Mouse (Mus musculus): ENCODE measurements around the gene Cox6b2. TPM values are rescaled to one million over a fixed set of nuclear protein-coding genes. Genes with fewer than 3 reads are reported as not detected.
A peak's percentile ranks its signal among the peaks of the same experiment; 100 is the strongest.

Gene Cox6b2
- polyA plus RNA-seq, 1 experiment from 2014 or later: 159 TPM

DNA sequence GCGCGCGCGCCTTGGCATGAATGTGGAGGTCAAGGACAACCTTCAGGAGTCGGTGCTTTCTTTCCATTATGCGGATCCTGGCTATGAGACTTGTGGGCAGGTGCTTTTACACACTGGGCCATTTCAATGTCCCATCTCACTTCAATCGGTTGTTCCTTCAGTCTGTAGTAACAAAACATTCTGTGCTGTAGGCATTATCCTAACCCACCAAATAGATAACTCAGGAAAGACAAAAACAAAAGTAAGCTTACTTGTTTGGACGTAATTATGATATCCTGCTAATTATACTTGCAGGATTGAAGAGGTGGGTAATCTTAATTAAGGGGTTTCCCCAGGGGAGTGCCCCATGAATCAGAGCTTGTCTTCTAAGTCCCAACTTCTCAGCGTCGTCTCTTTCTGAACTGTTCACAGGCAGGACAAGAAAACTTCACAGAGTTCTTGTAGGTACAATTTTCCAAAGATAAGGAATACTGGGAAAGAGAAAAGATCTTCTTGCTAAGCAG lies 13.8 kb downstream of the Cox6b2 start:
- Histone ChIP-seq H3K27me3 (replicated peaks) (no peaks in the 10 kb centered on the region), H3K36me3 (peaks cover 23% of the 10 kb centered on the region), H3K4me3 (peak overlapping the region; percentile 56), H3K9ac (peak overlapping the region; percentile 37; the same call in 1 of the 2 replicates), H3K9me3 (replicated peaks) (no peaks in the 10 kb centered on the region), H3K4me2 (peak overlapping the region; percentile 94), H3K27ac (peak overlapping the region; percentile 62), H3K4me1 (peaks cover 45% of the 10 kb centered on the region)
- WGBS (ENCODE audit: insufficient replicate concordance): 48% methylated on average over 10 of the region's 10 CpGs
- no peak for ATAC-seq

- Histone ChIP-seq H3K27me3 (replicated peaks) (0 out of 2 replicates have a peak, but pooled peaks cover 5% of the 10 kb centered on the region), H3K36me3 (no peaks in the 10 kb centered on the region), H3K9me3 (replicated peaks) (no peaks in the 10 kb centered on the region), H3K9ac (peak overlapping the region; percentile 46), H3K27ac (peak overlapping the region; percentile 36; the same call in 1 of the 2 replicates), H3K4me2 (peak overlapping the region; percentile 40), H3K4me1 (peaks cover 18% of the 10 kb centered on the region), H3K4me3 (no peak overlapping the region)
- peak; percentile 85 for ATAC-seq
- 29% methylated on average over 6 of the region's 6 CpGs for WGBS (ENCODE audit: insufficient replicate concordance)
Observed at GRCm38 (mm10) chr7:4732968-4733392, 19.9 kb downstream of the Cox6b2 start.

GRCm38 (mm10) chr7:4731090-4731489 lies 21.8 kb downstream of the Cox6b2 start:
- H3K36me3 ChIP-seq: no peaks in the 10 kb centered on the region

GRCm38 (mm10) chr7:4725169-4725568 lies 27.7 kb downstream of the Cox6b2 start, which contains the start of gene Tmem150b:
Gene Tmem150b (minus strand): TSS chr7:4725249.
- Histone ChIP-seq H3K9ac (no peak within 1 kb of the TSS), H3K36me3 (no peaks in the 10 kb centered on the region), H3K27ac (no peak within 1 kb of the TSS), H3K27me3 (replicated peaks) (0 out of 2 replicates have a peak, but pooled peaks cover 14% of the 10 kb centered on the region), H3K9me3 (replicated peaks) (no peaks in the 10 kb centered on the region), H3K4me2 (peak within 1 kb of the TSS; percentile 57), H3K4me1 (peaks cover 14% of the 10 kb centered on the region; the same call in 1 of the 2 replicates), H3K4me3 (no peak within 1 kb of the TSS)
- no peak for ATAC-seq
- WGBS (ENCODE audit: insufficient replicate concordance): 19% methylated on average over 7 of the region's 7 CpGs

More at GRCm38 (mm10) chr7:4731090-4731489, 21.8 kb downstream of the Cox6b2 start:
- 0 out of 2 replicates have a peak, but pooled peaks cover 5% of the 10 kb centered on the region for H3K27me3 ChIP-seq (replicated peaks)
- no peak overlapping the region for H3K27ac ChIP-seq
- WGBS (ENCODE audit: insufficient replicate concordance): 63% methylated on average over 5 of the region's 5 CpGs
- H3K4me2 ChIP-seq: no peak overlapping the region
- peaks cover 18% of the 10 kb centered on the region for H3K4me1 ChIP-seq
- H3K4me3 ChIP-seq: no peak overlapping the region
- H3K9ac ChIP-seq: no peak overlapping the region
- no peaks in the 10 kb centered on the region for H3K9me3 ChIP-seq (replicated peaks)
- no peak for ATAC-seq

GRCm38 (mm10) chr7:4724359-4724758 lies 28.5 kb downstream of the Cox6b2 start:
- Histone ChIP-seq H3K4me3 (no peak overlapping the region), H3K27ac (no peak overlapping the region), H3K4me2 (no peak overlapping the region; the same call in 1 of the 2 replicates), H3K9ac (no peak overlapping the region), H3K27me3 (replicated peaks) (0 out of 2 replicates have a peak, but pooled peaks cover 14% of the 10 kb centered on the region), H3K36me3 (no peaks in the 10 kb centered on the region), H3K9me3 (replicated peaks) (no peaks in the 10 kb centered on the region), H3K4me1 (peaks cover 14% of the 10 kb centered on the region; the same call in 1 of the 2 replicates)
- WGBS (ENCODE audit: insufficient replicate concordance): 24% methylated on average over 3 of the region's 3 CpGs
- ATAC-seq: no peak; the same call in 1 of the 2 replicates

- H3K27me3 ChIP-seq (replicated peaks): 0 out of 2 replicates have a peak, but pooled peaks cover 12% of the 10 kb centered on the region
- peak overlapping the region; percentile 57 for H3K4me2 ChIP-seq
- H3K4me3 ChIP-seq: peak overlapping the region; percentile 37
- no peaks in the 10 kb centered on the region for H3K9me3 ChIP-seq (replicated peaks)
- H3K36me3 ChIP-seq: no peaks in the 10 kb centered on the region
- H3K27ac ChIP-seq: no peak overlapping the region
- WGBS (ENCODE audit: insufficient replicate concordance): 30% methylated on average over 12 of the region's 12 CpGs
- no peak for ATAC-seq
- H3K9ac ChIP-seq: no peak overlapping the region
- H3K4me1 ChIP-seq: peaks cover 14% of the 10 kb centered on the region; the same call in 1 of the 2 replicates
Observed at GRCm38 (mm10) chr7:4723508-4723907, 29.4 kb downstream of the Cox6b2 start.

DNA sequence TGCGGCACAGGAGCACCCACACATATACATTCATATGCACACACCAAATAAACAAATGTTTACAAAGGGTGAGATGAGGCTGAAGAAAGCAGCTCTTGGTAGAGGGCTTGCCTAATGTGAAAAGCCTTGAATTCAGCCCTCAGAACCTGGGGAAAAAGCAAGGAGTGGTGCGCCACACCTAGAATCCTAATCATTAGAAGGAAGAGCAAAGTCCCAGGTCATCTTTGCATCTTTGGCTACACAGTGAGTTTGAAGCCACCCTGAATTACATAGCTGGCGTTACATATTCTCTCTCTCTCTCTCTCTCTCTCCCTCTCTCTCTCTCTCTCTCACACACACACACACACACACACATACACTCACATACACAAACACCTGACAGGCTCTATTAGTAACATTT lies 33.6 kb downstream of the Cox6b2 start:
- H3K9ac ChIP-seq: no peak overlapping the region
- H3K4me1 ChIP-seq: peaks cover under 1% of the 10 kb centered on the region; the same call in 1 of the 2 replicates
- H3K4me3 ChIP-seq: no peak overlapping the region
- 81% methylated on average over 3 of the region's 3 CpGs for WGBS (ENCODE audit: insufficient replicate concordance)
- ATAC-seq: no peak
- H3K4me2 ChIP-seq: no peak overlapping the region
- 0 out of 2 replicates have a peak, but pooled peaks cover 2% of the 10 kb centered on the region for H3K27me3 ChIP-seq (replicated peaks)
- no peaks in the 10 kb centered on the region for H3K9me3 ChIP-seq (replicated peaks)
- no peaks in the 10 kb centered on the region for H3K36me3 ChIP-seq
- no peak overlapping the region for H3K27ac ChIP-seq

DNA sequence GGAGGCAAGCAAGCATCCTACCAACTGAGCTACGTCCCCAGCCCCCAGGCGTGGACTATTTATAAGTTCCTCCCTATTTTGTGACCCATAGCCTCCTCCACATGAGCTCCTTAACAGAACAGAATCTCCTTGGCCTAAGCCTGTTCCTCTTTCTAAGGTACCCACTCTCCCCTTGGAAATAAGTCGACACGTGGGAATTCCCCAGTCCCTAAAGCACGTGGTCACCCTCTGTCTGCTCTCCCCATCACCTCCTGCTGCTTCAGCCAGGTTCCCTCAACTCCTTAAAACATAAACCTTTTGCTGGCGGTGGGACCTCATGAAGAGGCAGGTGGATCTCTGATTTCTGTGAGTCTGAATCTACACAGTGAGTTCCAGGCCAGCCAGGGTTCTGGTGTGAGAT lies 35.9 kb downstream of the Cox6b2 start:
- H3K4me2 ChIP-seq: no peak overlapping the region
- no peaks in the 10 kb centered on the region for H3K36me3 ChIP-seq
- H3K4me3 ChIP-seq: no peak overlapping the region
- no peaks in the 10 kb centered on the region for H3K4me1 ChIP-seq
- no peak for ATAC-seq
- no peaks in the 10 kb centered on the region for H3K27me3 ChIP-seq (replicated peaks)
- H3K9me3 ChIP-seq (replicated peaks): no peaks in the 10 kb centered on the region
- H3K27ac ChIP-seq: no peak overlapping the region
- 45% methylated on average over 6 of the region's 6 CpGs for WGBS (ENCODE audit: insufficient replicate concordance)
- H3K9ac ChIP-seq: no peak overlapping the region

- WGBS (ENCODE audit: insufficient replicate concordance): 64% methylated on average over 3 of the region's 3 CpGs
- Histone ChIP-seq H3K4me3 (no peak overlapping the region), H3K36me3 (0 out of 2 replicates have a peak, but pooled peaks cover 2% of the 10 kb centered on the region), H3K9ac (no peak overlapping the region), H3K4me2 (no peak overlapping the region), H3K9me3 (replicated peaks) (no peaks in the 10 kb centered on the region), H3K4me1 (no peaks in the 10 kb centered on the region), H3K27me3 (replicated peaks) (peaks cover 7% of the 10 kb centered on the region), H3K27ac (no peak overlapping the region)
- no peak for ATAC-seq
Observed at GRCm38 (mm10) chr7:4712594-4712993, 40.3 kb downstream of the Cox6b2 start.

DNA sequence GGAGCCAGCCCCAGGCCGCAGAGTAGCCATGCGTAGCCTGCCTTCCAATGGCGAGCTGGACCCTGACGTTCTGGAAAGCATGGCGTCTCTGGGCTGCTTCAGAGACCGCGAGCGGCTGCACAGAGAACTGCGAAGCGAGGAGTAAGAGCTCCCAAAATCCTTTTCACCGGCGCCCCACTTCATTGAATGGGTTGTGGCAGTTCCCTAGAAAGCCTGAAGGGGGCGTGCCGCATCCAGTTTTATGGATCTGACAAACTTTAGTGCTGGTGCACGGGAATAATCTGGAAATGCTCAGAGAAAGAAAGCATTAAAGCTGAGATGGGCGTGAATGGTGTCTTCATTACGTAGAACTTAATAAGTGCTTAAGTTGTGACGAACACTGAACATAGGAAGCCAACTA lies 47.8 kb downstream of the Cox6b2 start:
- WGBS (ENCODE audit: insufficient replicate concordance): 29% methylated on average over 18 of the region's 18 CpGs
- ATAC-seq: no peak

DNA sequence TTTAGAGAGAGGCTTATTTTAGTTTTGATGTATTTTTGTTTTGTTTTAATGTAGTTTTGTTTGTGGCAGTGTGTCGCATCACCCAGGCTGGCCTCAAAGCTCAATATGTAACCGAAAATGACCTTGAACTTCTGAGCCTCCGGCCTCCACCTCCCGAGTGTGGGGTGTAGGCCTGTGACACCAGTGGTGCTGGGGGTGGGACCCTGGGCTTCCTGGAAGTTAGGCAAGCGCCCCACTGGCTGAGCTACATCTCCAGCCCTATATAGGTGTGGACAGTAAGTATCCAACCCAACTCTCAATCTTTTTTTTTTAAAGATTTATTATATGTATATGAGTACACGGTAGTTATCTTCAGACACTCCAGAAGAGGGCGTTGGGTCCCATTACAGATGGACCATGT lies 49.7 kb downstream of the Cox6b2 start:
- no peaks in the 10 kb centered on the region for H3K9me3 ChIP-seq (replicated peaks)

More for the DNA sequence above, 47.8 kb downstream of the Cox6b2 start:
- Histone ChIP-seq H3K36me3 (0 out of 2 replicates have a peak, but pooled peaks cover 7% of the 10 kb centered on the region), H3K9me3 (replicated peaks) (no peaks in the 10 kb centered on the region), H3K27me3 (replicated peaks) (peaks cover 35% of the 10 kb centered on the region), H3K4me2 (peak overlapping the region; percentile 50), H3K4me1 (peaks cover 6% of the 10 kb centered on the region; the same call in 1 of the 2 replicates), H3K27ac (no peak overlapping the region), H3K9ac (no peak overlapping the region), H3K4me3 (no peak overlapping the region)

DNA sequence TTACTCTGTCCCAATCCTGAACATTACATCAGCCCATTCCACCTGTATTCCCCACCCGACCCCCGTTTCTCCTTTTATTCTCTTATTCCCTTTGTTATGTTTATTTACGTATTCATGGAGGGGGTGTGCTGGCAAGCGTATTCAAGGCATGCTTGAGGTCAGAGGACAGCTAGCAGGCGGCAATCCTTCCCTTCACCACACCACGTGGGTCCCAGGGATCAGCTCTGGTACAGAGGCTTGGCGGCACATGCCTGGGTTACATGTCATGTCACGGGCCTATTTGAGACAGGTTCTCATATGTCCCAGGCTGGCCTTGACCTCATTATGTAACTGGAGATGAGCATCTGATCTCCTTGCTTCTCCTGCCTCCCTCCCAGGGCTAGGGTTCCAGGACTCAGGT lies 50.6 kb downstream of the Cox6b2 start:
- H3K36me3 ChIP-seq: 0 out of 2 replicates have a peak, but pooled peaks cover 5% of the 10 kb centered on the region
- no peaks in the 10 kb centered on the region for H3K9me3 ChIP-seq (replicated peaks)
- ATAC-seq: no peak
- no peak overlapping the region for H3K9ac ChIP-seq
- H3K27ac ChIP-seq: no peak overlapping the region
- H3K4me2 ChIP-seq: no peak overlapping the region
- WGBS (ENCODE audit: insufficient replicate concordance): 70% methylated on average over 8 of the region's 8 CpGs
- no peak overlapping the region for H3K4me3 ChIP-seq
- peaks cover 6% of the 10 kb centered on the region; the same call in 1 of the 2 replicates for H3K4me1 ChIP-seq
- peaks cover 25% of the 10 kb centered on the region for H3K27me3 ChIP-seq (replicated peaks)

More for the DNA sequence above, 49.7 kb downstream of the Cox6b2 start:
- Histone ChIP-seq H3K4me1 (peaks cover 6% of the 10 kb centered on the region; the same call in 1 of the 2 replicates), H3K27me3 (replicated peaks) (peaks cover 33% of the 10 kb centered on the region), H3K27ac (no peak overlapping the region), H3K4me2 (no peak overlapping the region), H3K9ac (no peak overlapping the region), H3K4me3 (no peak overlapping the region), H3K36me3 (0 out of 2 replicates have a peak, but pooled peaks cover 5% of the 10 kb centered on the region)
- ATAC-seq: no peak
- 79% methylated on average over 7 of the region's 7 CpGs for WGBS (ENCODE audit: insufficient replicate concordance)

Measured in liver, embryonic 12.5 days (tissue).